Mouse (Mus musculus): ENCODE data around the gene Egr4.

GRCm38 (mm10) chr6:85489717-85490116, 23.7 kb downstream of the Egr4 start:
- TF ChIP-seq CTCF (IDR thresholded peaks at IDR 0.05; ENCODE audit: insufficient read depth, low read depth, low read length) (no peak), POLR2A (IDR thresholded peaks at IDR 0.05; ENCODE audit: insufficient read depth, low read depth, low read length) (no peak)

Data from olfactory bulb, adult 2 months (tissue).